Comparison of ENCODE assay signal across 8 mouse cellular contexts in the genomic region with DNA sequence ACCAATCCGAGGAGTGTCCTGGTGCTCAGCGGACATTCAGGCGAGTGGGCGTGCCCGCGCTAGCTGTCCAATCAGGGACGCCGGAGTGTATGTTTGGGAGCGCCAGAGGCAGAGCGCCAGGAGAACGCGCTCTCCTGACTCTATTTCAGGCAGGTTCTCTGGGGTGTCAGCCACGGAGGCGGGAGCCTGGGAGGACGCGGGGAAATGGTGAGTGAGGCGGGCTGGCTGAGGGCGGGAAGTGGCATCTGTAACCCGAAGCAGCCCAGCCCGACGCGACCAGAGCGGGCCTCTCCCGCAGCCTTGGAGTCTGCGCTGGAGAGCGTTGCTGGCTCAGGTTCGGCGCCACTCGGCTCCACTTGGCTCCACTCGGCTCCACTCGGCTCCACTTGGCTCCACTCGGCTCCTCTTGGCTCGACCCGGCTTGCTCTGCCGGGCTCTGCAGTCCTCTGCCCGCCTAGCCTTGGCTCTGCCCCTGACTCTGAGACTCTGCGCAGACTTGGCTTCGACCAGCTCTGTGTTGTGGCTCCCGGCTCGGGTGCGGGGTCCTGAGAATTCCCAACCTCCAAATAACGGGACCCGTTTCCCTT. TPM values are rescaled to one million over a fixed set of nuclear protein-coding genes. Genes with fewer than 3 reads are reported as not detected.
DNase-seq lines count a peak whose midpoint lies in the region; ATAC-seq and TF ChIP-seq lines count a peak whose summit lies in the region.

Gene Zfp872 (plus strand): TSS at position 66 of the 587 bp plus-strand sequence.

- H3K27me3 ChIP-seq in forebrain, embryonic 10.5 days (ENCODE audit: poor library complexity, severe bottlenecking), result peaks cover 20% of the 10 kb centered on the region
- H3K27me3 ChIP-seq in lung, postnatal 0 days (replicated peaks; ENCODE audit: insufficient read depth, low read length), result no peaks in the 10 kb centered on the region

- TF ChIP-seq EP300 in lung, postnatal 0 days (IDR thresholded peaks at IDR 0.05), result no peak

- 0 out of 2 replicates have a peak within 1 kb of the TSS, but pooled peaks have one; percentile 23 for H3K9ac ChIP-seq in lung, postnatal 0 days (replicated peaks; ENCODE audit: low read depth)

- no peak for TF ChIP-seq POLR2A in brain, embryonic 14.5 days (IDR thresholded peaks at IDR 0.05; ENCODE audit: borderline replicate concordance, extremely low read depth, insufficient read depth, insufficient read length, poor library complexity, severe bottlenecking)

- intact Hi-C loops in heart, postnatal 10 days (cut with DNase I), result no loop called here

- DNase-seq in ES-CJ7 (ENCODE audit: low read depth, low spot score), result peak; percentile 49
- DNase-seq in brain, embryonic 14.5 days (ENCODE audit: low read depth), result peak; percentile 80
- DNase-seq in forebrain, embryonic 10.5 days (ENCODE audit: extremely low spot score, low spot score), result peak; percentile 66
- peak; percentile 45 to 48 for DNase-seq in heart, postnatal 10 days
- peak; percentile 14 to 47 for DNase-seq in kidney, postnatal 36 days
- peak; percentile 53 for DNase-seq in lung, postnatal 0 days (ENCODE audit: low spot score)
- peak; percentile 28 for DNase-seq in right cerebral cortex, adult 18-20 months

- WGBS in forebrain, embryonic 10.5 days, result 13% methylated on average over 43 of the region's 43 CpGs
- 18% methylated on average over 41 of the region's 43 CpGs for WGBS in lung, postnatal 0 days

- peak within 1 kb of the TSS; percentile 54 for H3K4me2 ChIP-seq in lung, postnatal 0 days (replicated peaks; ENCODE audit: low read depth, low read length)

- peak; percentile 95 for ATAC-seq in lung, postnatal 0 days
- ATAC-seq in monocyte, adult 5-6 weeks (replicated peaks; ENCODE audit: insufficient number of reproducible peaks, low FRiP score, low TSS enrichment, poor library complexity, severe bottlenecking), result no peak

- TF ChIP-seq CTCF in brain, embryonic 14.5 days (IDR thresholded peaks at IDR 0.05; ENCODE audit: borderline replicate concordance, extremely low read depth, insufficient read depth, insufficient read length), result no peak
- TF ChIP-seq CTCF in lung, postnatal 0 days (IDR thresholded peaks at IDR 0.05), result no peak

- peaks cover 8% of the 10 kb centered on the region for H3K4me1 ChIP-seq in forebrain, embryonic 10.5 days
- H3K4me1 ChIP-seq in lung, postnatal 0 days (ENCODE audit: insufficient read depth, low read depth, low read length), result no peaks in the 10 kb centered on the region

- H3K4me3 ChIP-seq in forebrain, embryonic 10.5 days, result peak within 1 kb of the TSS; percentile 55
- H3K4me3 ChIP-seq in lung, postnatal 0 days (ENCODE audit: low read depth, low read length), result peak within 1 kb of the TSS; percentile 23

- no peaks in the 10 kb centered on the region for H3K36me3 ChIP-seq in forebrain, embryonic 10.5 days (replicated peaks)
- H3K36me3 ChIP-seq in lung, postnatal 0 days (ENCODE audit: insufficient read depth, low read length), result no peaks in the 10 kb centered on the region

- peak within 1 kb of the TSS; percentile 62; the same call in 1 of the 2 replicates for H3K27ac ChIP-seq in forebrain, embryonic 10.5 days
- H3K27ac ChIP-seq in lung, postnatal 0 days (ENCODE audit: low read length), result no peak within 1 kb of the TSS

- peaks cover 31% of the 10 kb centered on the region for H3K9me3 ChIP-seq in forebrain, embryonic 10.5 days
- no peaks in the 10 kb centered on the region for H3K9me3 ChIP-seq in lung, postnatal 0 days (ENCODE audit: low read length)

RNA-seq across cellular contexts. Expression of gene Zfp872, which starts in this region (rescaled TPM):
- 0.03 and 0.15 TPM in 2 replicates for polyA plus RNA-seq in brain, embryonic 14.5 days (2012; rRNA removed)
- polyA plus RNA-seq in forebrain, embryonic 10.5 days (2016; fragmentation: Nextera tagmentation; extraction: Ambion mirVana), result 0.18 and 0.32 TPM in 2 replicates
- total RNA-seq in heart, postnatal 10 days (2021), result under 1 TPM; 0.17 to 0.20 TPM
- polyA plus RNA-seq in lung, postnatal 0 days (2015; fragmentation: Nextera tagmentation; extraction: Ambion mirVana), result 0.49 and 1.0 TPM in 2 replicates
- not detected in 3 replicates for total RNA-seq in monocyte, adult 5-6 weeks (2017)

Comparison
In these comparisons a context has a peak if more than half of its experiments do, and no peak if none do; other contexts are left out.
1. Peak in DNase-seq in brain, embryonic 14.5 days; RNA of the gene not detected or under 1 TPM.
2. Peak in DNase-seq, H3K4me3 ChIP-seq and H3K27ac ChIP-seq in forebrain, embryonic 10.5 days; RNA of the gene not detected or under 1 TPM.
3. Peak in DNase-seq in heart, postnatal 10 days; RNA of the gene not detected or under 1 TPM.
4. DNase-seq: peak in every context shown above with its lines; median percentile 80 in brain, embryonic 14.5 days; 66 in forebrain, embryonic 10.5 days; 53 in lung, postnatal 0 days; 49 in ES-CJ7; 46 in heart, postnatal 10 days; 30 in kidney, postnatal 36 days; 28 in right cerebral cortex, adult 18-20 months.